Mouse (Mus musculus) right cerebral cortex, adult 18-20 months (tissue): ENCODE results near the gene Hoxa9.

ENCODE experiments used
- DNase-seq: peaks from one replicate; pipeline ENCODE4 v3.0.0; 2022; ENCODE audit warnings: mixed read lengths

The Hoxa9 gene

GRCm38 (mm10) chr6:52260654-52261575 lies 30.0 kb upstream of the Hoxa9 start, which contains the start of gene Hoxa13:
Gene Hoxa13 (minus strand): TSS chr6:52260880.
- no peak for DNase-seq

DNA sequence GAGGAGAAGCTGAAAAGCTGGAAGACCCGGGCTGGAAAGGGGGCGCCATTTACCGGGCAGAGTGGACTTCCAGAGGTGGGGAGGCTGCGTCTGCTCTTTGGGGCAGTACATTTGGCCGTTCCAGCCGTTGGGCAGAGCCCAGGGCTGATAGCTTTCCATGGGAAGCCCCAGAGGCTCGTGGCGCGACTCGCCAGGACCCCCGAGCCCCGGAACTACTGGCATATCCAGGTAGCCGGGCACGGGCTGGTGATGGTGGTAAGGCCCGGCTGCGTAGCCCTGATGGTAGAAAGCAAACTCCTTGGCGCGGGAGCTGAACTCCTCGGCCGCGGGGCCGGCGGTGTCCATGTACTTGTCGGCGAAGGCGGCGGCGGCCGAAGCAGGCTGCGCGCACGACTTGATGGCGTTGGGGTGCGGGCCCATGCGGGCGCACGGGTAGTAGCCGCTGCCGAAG lies 28.9 kb upstream of the Hoxa9 start:
- DNase-seq: no peak

GRCm38 (mm10) chr6:52259081-52259790 lies 28.3 kb upstream of the Hoxa9 start:
- DNase-seq: no peak

DNA sequence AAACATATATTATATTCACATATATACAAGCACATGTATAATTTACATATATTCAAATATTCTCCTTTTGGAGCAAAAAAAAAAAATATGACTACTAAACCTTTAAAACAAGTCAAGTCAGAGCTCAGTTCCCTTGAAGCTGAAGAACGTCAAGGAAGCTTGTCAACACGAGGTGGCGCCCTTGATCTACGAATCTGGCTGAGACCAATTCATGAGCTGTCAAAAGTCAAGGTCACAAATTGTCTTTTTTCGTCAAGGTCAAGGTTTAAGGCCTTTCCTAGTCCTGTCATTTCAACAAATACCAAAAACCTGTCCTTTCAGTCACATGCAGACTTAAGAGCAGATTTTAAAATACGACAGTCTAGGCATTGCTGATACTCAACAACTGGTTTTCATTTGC lies 26.1 kb upstream of the Hoxa9 start:
- DNase-seq: peak; percentile 51

GRCm38 (mm10) chr6:52253511-52254500 lies 22.9 kb upstream of the Hoxa9 start:
- DNase-seq: no peak

- DNase-seq: no peak
These were observed 22.0 kb upstream of the Hoxa9 start for GRCm38 (mm10) chr6:52252775-52253376.

GRCm38 (mm10) chr6:52252016-52252774 lies 21.3 kb upstream of the Hoxa9 start:
- DNase-seq: no peak

GRCm38 (mm10) chr6:52251177-52251879 lies 20.4 kb upstream of the Hoxa9 start:
- DNase-seq: no peak

DNA sequence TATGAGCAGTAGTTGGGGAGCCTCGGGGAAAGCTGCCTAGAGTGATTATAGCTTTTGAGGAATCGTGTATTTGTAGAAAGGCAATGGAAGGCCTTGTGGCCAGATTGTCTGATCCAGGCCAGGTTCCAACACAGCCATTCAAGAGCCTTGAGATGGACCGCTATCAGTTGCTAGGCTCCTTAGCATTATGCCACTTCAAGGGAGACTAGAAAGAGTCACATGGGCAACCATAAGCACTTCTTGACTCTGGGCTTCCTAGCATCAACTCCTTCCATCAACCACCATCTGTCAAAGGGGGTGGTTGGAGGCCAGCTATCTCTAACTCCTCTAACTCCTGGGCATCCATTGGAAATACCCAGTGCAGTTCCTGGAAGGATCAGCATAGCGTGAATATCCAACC lies 18.9 kb upstream of the Hoxa9 start:
- DNase-seq: no peak

DNA sequence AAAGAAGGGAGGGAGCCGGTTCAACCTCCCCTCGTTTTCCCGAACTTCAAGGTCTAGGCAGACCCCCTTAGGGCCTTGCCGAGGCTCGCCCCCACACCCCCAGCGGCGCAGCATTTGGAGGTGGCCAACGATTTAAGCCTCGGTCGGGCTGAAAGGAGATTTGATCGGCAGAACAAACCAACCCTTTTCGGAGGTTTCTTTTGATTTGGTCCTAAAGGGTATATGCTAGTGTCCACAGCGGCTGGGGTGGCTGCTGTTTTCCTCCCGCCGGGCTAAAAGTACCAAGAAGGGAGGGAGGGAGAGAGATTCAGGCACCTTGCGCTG lies 18.5 kb upstream of the Hoxa9 start:
- no peak for DNase-seq

DNA sequence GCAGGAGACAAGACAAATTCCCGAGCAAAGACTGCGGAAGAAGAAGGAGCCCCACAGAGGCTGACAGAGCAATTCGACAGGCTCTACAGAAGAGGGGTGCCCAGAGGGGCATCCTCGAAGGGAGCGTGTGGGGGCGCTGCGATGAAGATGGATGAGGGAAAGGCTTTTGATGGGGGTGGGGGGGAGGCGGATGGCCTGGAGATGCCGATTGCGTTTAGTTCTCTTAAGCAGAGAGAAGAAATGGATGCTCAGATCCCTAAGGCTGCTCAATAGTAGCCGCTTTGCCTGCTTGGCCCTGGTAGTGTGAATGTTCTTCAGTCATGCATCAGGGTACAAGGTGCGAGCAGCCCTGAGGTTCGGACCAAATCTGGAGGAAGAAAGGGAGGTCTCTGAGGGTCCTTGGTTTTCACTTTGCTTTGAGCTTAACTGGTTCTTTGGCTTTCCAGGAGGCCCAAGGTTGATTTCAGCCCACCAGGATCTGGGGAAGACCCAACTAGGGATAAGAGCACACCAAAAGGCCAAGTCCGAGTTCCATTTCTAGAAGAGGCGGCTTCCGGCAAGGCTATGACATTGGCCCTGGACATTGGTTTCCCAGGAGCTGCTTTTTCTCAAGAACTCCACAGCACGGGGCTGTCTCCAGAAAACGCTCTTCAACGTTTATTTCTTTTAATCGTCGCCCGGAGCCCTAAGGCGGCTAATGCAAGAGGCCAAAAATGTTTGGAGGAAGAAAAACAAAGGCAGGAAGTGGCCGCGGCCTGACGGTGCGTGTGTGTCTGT lies 17.9 kb upstream of the Hoxa9 start:
- DNase-seq: no peak

GRCm38 (mm10) chr6:52247766-52248637 lies 17.1 kb upstream of the Hoxa9 start:
- no peak for DNase-seq

DNA sequence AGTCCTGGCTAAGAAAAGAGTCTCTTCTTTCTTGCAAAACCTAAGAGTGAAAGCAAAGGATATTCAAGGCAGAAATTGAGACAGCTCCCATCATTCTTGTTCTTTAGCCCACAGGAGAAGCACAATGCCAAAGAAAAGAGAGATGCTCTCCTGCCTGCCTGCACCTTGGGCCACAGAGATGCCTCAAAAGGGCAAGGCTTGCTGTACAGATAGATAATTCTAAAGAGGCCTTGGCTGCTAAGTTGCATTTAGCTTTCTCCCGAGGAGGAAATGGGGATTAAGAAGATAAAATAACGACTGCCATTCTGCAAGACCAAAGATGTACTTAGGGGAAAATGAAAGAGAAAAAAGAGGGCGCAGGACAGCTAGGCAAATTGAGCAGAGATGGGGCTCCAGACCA lies 16.0 kb upstream of the Hoxa9 start:
- DNase-seq: no peak

DNA sequence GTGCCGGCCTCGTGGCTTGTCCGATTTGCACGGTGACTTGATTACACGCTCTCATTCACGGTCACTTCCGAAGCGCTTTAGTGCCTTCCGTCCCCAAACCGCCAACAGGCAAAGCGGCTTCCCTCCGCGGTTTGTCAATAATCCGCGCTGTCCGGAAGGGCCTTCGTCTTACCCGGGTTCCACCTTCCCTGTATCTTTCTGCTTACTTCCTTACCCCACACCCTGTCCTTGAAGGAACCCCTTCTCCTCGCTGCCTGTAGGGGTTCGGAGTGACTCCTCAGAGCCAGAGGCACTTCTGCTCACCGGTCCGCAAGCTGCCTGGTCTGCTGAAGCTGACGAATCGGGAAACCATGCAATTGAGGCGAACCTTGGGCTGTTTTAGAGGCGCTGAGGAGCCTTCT lies 15.5 kb upstream of the Hoxa9 start:
- DNase-seq: no peak

- no peak for DNase-seq
These were observed 14.9 kb upstream of the Hoxa9 start, which contains the start of gene Hoxa11 for GRCm38 (mm10) chr6:52245757-52246142. Gene Hoxa11 (minus strand): TSS chr6:52245810.

GRCm38 (mm10) chr6:52245040-52245756 lies 14.3 kb upstream of the Hoxa9 start:
- no peak for DNase-seq

DNA sequence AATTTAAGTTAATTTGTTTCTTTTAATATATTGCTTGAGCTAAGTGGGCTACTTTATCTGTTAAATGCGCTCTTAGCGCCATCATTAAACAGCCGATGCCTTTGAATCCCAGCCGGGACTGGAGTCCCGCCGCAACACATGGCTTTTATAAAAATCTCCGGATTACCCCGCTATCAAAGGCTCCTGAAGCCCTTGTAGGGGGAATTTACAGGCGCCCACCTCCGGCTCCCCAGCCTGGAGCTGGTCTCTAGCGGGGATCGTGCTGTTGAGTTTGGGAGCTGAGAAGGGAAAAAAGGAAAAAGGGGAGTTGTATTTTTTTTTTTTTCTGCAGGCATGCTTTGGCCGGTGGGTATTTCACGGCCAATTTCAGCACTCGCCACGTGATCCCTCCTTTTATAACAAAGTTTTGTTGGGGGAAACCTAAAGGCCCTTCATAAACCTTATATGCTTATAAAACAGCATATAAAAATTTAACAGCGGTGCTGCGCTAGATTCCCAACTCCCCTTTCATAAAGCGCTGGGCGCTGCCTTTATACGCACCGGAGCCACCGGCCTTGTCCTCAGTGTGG lies 13.7 kb upstream of the Hoxa9 start:
- no peak for DNase-seq

DNA sequence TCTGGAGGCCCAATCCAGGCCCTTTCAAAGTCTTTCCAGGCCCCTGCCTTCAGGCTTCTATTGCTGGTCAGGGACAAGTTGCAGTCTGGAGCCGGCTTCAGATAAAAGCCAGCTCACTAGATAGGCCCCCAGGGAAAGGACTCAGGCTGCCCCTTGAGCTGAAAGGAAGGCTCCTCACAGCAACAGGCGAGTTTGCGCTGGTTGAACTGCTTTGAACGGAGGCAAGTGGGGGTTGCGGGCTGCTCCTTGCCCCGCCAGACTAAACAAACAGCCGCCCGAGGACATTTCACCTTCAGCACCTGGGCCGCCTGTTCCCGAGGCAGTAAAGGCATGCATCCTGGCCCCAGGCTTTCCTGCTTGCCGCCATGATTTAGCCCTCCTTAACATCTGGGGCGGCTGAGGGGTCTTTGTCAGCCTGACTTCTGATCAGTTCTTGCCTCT lies 12.8 kb upstream of the Hoxa9 start:
- no peak for DNase-seq
